Mouse (Mus musculus): ENCODE results near the gene Dact3.

Gene Dact3

GRCm38 (mm10) chr7:16858336-16858735 lies 16.8 kb upstream of the Dact3 start:
- peak; percentile 44 for DNase-seq (ENCODE audit: low spot score)

- peak; percentile 84 for DNase-seq (ENCODE audit: low spot score)
These were observed 15.0 kb upstream of the Dact3 start for GRCm38 (mm10) chr7:16859902-16860651.

GRCm38 (mm10) chr7:16867488-16867887 lies 7.6 kb upstream of the Dact3 start:
- DNase-seq (ENCODE audit: low spot score), result no peak

- DNase-seq (ENCODE audit: low spot score), result peak; percentile 86
These were observed 5.6 kb upstream of the Dact3 start for GRCm38 (mm10) chr7:16869497-16869896.

GRCm38 (mm10) chr7:16871600-16871999 lies 3.5 kb upstream of the Dact3 start:
- DNase-seq (ENCODE audit: low spot score), result no peak

GRCm38 (mm10) chr7:16872478-16872877 lies 2.6 kb upstream of the Dact3 start:
- DNase-seq (ENCODE audit: low spot score), result no peak

GRCm38 (mm10) chr7:16873392-16873791 lies 1.7 kb upstream of the Dact3 start:
- DNase-seq (ENCODE audit: low spot score), result no peak

GRCm38 (mm10) chr7:16874190-16874589 lies 927 bp upstream of the Dact3 start:
- DNase-seq (ENCODE audit: low spot score), result peak; percentile 89

- DNase-seq (ENCODE audit: low spot score), result peak; percentile 100
These were observed 284 bp upstream of the Dact3 start for GRCm38 (mm10) chr7:16874756-16875309.

GRCm38 (mm10) chr7:16875326-16875725 lies 209 bp downstream of the Dact3 start:
- no peak for DNase-seq (ENCODE audit: low spot score)

GRCm38 (mm10) chr7:16876006-16876405 lies 889 bp downstream of the Dact3 start:
- DNase-seq (ENCODE audit: low spot score), result no peak

- peak; percentile 94 for DNase-seq (ENCODE audit: low spot score)
These were observed 1.5 kb downstream of the Dact3 start for GRCm38 (mm10) chr7:16876608-16877007.

GRCm38 (mm10) chr7:16877717-16878116 lies 2.6 kb downstream of the Dact3 start:
- DNase-seq (ENCODE audit: low spot score), result no peak

- peak; percentile 95 for DNase-seq (ENCODE audit: low spot score)
These were observed 4.9 kb downstream of the Dact3 start for GRCm38 (mm10) chr7:16879796-16880547.

- no peak for DNase-seq (ENCODE audit: low spot score)
These were observed 5.5 kb downstream of the Dact3 start for GRCm38 (mm10) chr7:16880615-16881014.

- no peak for DNase-seq (ENCODE audit: low spot score)
These were observed 8.0 kb downstream of the Dact3 start for GRCm38 (mm10) chr7:16883162-16883561.

GRCm38 (mm10) chr7:16884334-16884733 lies 9.2 kb downstream of the Dact3 start:
- no peak for DNase-seq (ENCODE audit: low spot score)

GRCm38 (mm10) chr7:16885271-16885776 lies 10.2 kb downstream of the Dact3 start:
- DNase-seq (ENCODE audit: low spot score), result no peak

- DNase-seq (ENCODE audit: low spot score), result no peak
These were observed 10.8 kb downstream of the Dact3 start for GRCm38 (mm10) chr7:16885905-16886304.

- DNase-seq (ENCODE audit: low spot score), result peak; percentile 41
These were observed 15.4 kb downstream of the Dact3 start for GRCm38 (mm10) chr7:16890536-16890935.

GRCm38 (mm10) chr7:16890944-16891343 lies 15.8 kb downstream of the Dact3 start:
- peak; percentile 90 for DNase-seq (ENCODE audit: low spot score)

- DNase-seq (ENCODE audit: low spot score), result peak; percentile 95
These were observed 16.7 kb downstream of the Dact3 start, which contains the start of gene Gng8 for GRCm38 (mm10) chr7:16891641-16892351. Gng8 (plus strand) TSS chr7:16891786.
